Mouse (Mus musculus): ENCODE measurements around the gene Nup43.

GRCm38 (mm10) chr10:7715056-7715455 lies 47.8 kb downstream of the Nup43 start:
- no peak for TF ChIP-seq CTCF (IDR thresholded peaks at IDR 0.05; ENCODE audit: low read depth, low read length)
- no peak for TF ChIP-seq POLR2AphosphoS5 (IDR thresholded peaks at IDR 0.05; ENCODE audit: insufficient replicate concordance, low read depth, low read length)
- no peak for TF ChIP-seq GATA1 (IDR thresholded peaks at IDR 0.05; ENCODE audit: borderline replicate concordance, low read length)
- no peak for TF ChIP-seq TAL1 (conservative IDR thresholded peaks at IDR 0.05; ENCODE audit: low read depth, low read length)

Measured in G1E (cell line).